Mouse (Mus musculus) spleen, adult 2 months (tissue): ENCODE data around the gene Gm5580. TPM values are rescaled to one million over a fixed set of nuclear protein-coding genes. Genes with fewer than 3 reads are reported as not detected.
"Not testable (repeated sequence)": the region's sequence is repeated elsewhere in the genome, so short reads cannot be mapped to it uniquely, and the experiment has no call there.

Experiments
- DNase-seq, 2 experiments: peaks; one replicate each; pipeline versions ENCODE4 v3.0.0 to v3.0.0-alpha.2; 2012 to 2021; ENCODE audit warnings: low spot score in 2 of 2, low read depth in 1 of 2
- H3K27ac ChIP-seq: fragments of 200-500 bp; 2 replicates; pipeline ENCODE4 v1.5.1; 2012; ENCODE audit warnings: low read length, inconsistent platforms; ENCODE audit not compliant: insufficient read depth
- H3K27me3 ChIP-seq: fragments of 200-500 bp; 2 replicates; pipeline ENCODE4 v1.6.1; 2012; ENCODE audit warnings: mild to moderate bottlenecking, moderate library complexity, low read length, inconsistent platforms; ENCODE audit not compliant: control insufficient read depth, insufficient read depth
- H3K36me3 ChIP-seq: fragments of 200-500 bp; 2 replicates; pipeline ENCODE4 v1.6.1; 2012; ENCODE audit warnings: mild to moderate bottlenecking, low read length, inconsistent platforms; ENCODE audit not compliant: control insufficient read depth, insufficient read depth
- H3K4me1 ChIP-seq: fragments of 200-500 bp; 2 replicates; pipeline ENCODE4 v1.6.1; 2011; ENCODE audit warnings: inconsistent platforms; ENCODE audit not compliant: control insufficient read depth, insufficient read depth, insufficient read length
- H3K4me3 ChIP-seq: fragments of 200-500 bp; 2 replicates; pipeline ENCODE4 v1.5.1; 2011; ENCODE audit warnings: mild to moderate bottlenecking, inconsistent platforms; ENCODE audit not compliant: insufficient read depth, insufficient read length; ENCODE audit errors: extremely low read depth
- CTCF ChIP-seq: fragments of 200-500 bp; IDR thresholded peaks from 2 replicates; pipeline ENCODE4 v1.5.1; 2011; ENCODE audit warnings: mild to moderate bottlenecking, inconsistent platforms; ENCODE audit not compliant: insufficient read depth, insufficient read length, insufficient replicate concordance; ENCODE audit errors: extremely low read depth
- POLR2A ChIP-seq: fragments of 200-500 bp; IDR thresholded peaks from 2 replicates; pipeline ENCODE4 v1.6.1; 2011; ENCODE audit warnings: low read depth, low read length, inconsistent platforms
- WGBS: fragments of 180-500 bp; shearing (Covaris S2); methylation state at CpG from one replicate; pipeline ENCODE4 v1.1.7; 2018; 5-methylcytosine and 5-hydroxymethylcytosine counted together
- polyA plus RNA-seq: library from polyadenylated mRNA; depleted of rRNA; stranded (reverse); fragments of >200 nt; gene quantifications from 2 replicates; pipeline ENCODE4 v1.2.3, GENCODE M21; 2012; rRNA removed

Gene Gm5580
- polyA plus RNA-seq, result not detected in 2 replicates

DNA sequence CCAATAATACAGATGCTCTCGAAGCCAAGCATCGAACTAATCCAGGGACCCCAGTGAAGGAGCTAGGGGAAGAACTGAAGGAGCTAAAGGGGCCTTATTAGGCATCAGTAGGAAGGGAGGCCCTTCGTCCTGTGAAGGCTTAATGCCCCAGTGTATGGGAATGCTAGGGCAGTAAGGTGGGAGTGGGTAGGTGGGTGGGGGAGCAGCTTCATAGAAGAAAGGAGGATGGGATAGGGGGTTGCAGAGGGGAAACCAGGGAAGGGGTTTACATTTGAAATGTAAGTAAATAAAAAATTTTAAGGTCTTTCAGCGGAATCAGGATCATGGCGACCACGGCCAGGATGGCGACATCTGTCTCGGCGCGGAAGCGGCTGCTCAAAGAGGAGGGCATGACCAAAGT is at the start of gene Gm5580:
Gene Gm5580 (plus strand): TSS at position 301 of the 400 bp plus-strand sequence.
- 92% methylated on average over 11 of the region's 11 CpGs for WGBS
- H3K36me3 ChIP-seq, H3K27me3 ChIP-seq, H3K4me1 ChIP-seq, DNase-seq, H3K4me3 ChIP-seq, H3K27ac ChIP-seq: not testable (repeated sequence)

DNA sequence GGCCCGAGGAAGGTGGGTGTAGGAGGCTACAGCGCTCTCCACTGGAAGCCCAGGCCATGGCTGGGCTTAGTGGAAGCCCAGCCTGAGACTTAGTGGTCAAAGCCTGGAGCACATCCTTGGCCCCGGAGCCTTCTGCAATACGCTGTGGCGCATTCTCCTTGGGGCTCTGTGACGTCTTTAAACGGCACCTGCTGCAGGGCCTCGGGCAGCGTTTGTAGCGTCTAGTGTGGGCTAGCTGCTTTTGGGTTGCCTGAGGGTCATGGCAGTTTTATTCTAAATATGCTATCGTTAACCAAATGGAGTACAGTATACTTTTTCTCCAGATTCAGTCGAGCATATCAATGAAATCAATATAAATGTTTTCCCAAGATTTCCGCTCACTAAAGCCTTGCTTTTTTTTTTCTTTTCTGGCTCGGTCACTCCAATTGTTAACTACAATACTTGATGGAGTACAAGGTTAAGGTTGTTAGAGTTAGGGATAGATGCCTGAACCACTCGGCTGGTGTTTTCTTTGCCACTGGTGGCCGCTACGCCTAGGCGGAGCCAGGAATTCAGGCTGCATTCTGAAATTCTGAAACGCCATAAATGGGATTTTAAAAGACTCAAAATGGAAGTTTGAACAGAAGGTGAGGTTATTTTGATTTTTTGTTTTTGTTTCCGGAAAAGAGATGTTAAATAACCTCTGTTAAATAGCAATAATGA is 44.5 kb upstream of the Gm5580 start, which contains the start of gene Olfr212:
Gene Olfr212 (plus strand): TSS at position 215 of the 702 bp plus-strand sequence.
- H3K4me3 ChIP-seq, DNase-seq, H3K27ac ChIP-seq, H3K27me3 ChIP-seq, H3K36me3 ChIP-seq, H3K4me1 ChIP-seq: not testable (repeated sequence)
- WGBS, result 90% methylated on average over 20 of the region's 20 CpGs

DNA sequence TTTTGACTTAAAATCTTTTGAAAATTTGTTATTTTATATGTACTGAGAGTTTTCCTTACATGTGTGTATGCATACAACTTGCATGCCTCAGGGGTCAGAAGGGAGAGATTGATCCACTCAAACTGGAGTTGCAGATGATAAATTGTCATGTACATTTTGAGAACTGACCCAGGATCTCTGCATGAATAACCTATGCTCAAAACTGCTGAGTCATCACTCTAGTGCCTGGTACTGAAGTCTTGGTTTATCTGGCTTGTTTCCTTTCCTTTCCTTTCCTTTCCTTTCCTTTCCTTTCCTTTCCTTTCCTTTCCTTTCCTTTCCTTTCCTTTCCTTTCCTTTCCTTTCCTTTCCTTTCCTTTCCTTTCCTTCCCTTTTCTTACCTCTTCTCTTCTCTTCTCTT is 36.1 kb upstream of the Gm5580 start:
- DNase-seq, result no peak
- Histone ChIP-seq H3K27ac (no peak overlapping the region), H3K36me3 (no peaks in the 10 kb centered on the region), H3K4me3 (no peak overlapping the region), H3K27me3 (no peaks in the 10 kb centered on the region), H3K4me1 (no peaks in the 10 kb centered on the region)
- TF ChIP-seq CTCF, result no peak
- TF ChIP-seq POLR2A, result no peak

DNA sequence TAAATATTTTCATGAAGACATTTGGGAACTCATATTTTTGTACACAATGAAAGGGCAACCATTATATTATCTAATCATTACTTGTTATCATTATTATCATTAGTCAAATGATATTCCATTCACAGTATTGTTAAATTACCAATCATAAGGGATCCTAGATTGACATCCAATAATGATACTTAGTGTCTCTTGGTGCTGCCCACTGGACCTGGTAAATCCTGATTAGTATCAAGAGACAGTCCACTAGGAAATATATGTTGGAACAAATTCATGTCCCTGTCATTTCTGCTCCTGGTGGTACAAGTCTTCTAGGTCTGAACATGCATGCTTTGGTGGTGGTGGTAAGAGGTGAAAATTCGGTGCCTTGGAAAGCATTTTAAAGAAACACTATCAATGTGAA is 12.8 kb upstream of the Gm5580 start, which contains the start of gene Olfr213:
Gene Olfr213 (plus strand): TSS at position 301 of the 400 bp plus-strand sequence.
- Histone ChIP-seq H3K4me3 (no peak within 1 kb of the TSS), H3K27me3 (no peaks in the 10 kb centered on the region), H3K4me1 (no peaks in the 10 kb centered on the region), H3K36me3 (no peaks in the 10 kb centered on the region), H3K27ac (no peak within 1 kb of the TSS)
- no peak for DNase-seq
- TF ChIP-seq POLR2A (no peak), CTCF (no peak)
- 82% methylated on average over 1 of the region's 1 CpGs for WGBS

DNA sequence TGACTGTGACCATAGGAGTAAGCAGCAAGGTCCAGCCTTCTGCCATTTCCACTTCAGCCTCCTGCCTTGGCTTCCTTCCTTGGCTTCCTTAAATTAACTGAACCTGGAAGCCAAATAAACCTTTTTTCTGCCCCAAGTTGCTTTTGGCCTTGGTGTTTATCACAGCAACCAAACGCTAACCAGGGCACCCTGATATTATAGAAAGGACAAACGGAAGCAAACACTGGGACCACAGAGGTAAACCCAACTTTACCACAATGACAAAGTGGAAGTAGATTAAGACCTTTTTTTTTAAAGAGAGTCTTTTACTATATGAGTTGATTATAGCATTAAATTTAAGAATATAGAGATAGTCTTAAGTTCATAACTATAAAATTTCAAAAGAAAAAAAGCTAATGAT is 8.4 kb upstream of the Gm5580 start:
- H3K36me3 ChIP-seq, result no peaks in the 10 kb centered on the region
- 49% methylated on average over 2 of the region's 2 CpGs for WGBS
- no peak overlapping the region for H3K27ac ChIP-seq
- no peak overlapping the region for H3K4me3 ChIP-seq
- DNase-seq, result no peak
- TF ChIP-seq CTCF (no peak), POLR2A (no peak)
- no peaks in the 10 kb centered on the region for H3K27me3 ChIP-seq
- H3K4me1 ChIP-seq, result no peaks in the 10 kb centered on the region

DNA sequence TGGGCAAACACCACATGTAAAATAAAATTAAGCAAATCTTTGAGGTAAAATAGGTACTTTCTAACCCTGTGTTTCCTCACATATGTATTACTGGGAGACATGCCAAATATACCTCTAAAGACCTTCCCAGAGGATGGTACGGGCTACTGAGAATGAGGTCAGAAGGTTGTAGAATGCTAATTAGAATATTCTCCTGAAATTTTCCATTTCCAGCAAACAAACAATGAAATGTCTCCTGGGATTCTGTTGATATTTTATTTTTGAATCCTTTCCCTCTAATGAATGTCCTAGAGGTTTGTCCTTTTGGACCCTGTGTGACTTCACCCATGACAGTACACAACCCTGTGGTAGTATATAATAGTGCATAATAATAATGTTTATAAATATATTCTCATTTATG is 3.0 kb downstream of the Gm5580 start, which contains the start of gene Olfr214:
Gene Olfr214 (plus strand): TSS at position 301 of the 400 bp plus-strand sequence.
- no peak for DNase-seq

DNA sequence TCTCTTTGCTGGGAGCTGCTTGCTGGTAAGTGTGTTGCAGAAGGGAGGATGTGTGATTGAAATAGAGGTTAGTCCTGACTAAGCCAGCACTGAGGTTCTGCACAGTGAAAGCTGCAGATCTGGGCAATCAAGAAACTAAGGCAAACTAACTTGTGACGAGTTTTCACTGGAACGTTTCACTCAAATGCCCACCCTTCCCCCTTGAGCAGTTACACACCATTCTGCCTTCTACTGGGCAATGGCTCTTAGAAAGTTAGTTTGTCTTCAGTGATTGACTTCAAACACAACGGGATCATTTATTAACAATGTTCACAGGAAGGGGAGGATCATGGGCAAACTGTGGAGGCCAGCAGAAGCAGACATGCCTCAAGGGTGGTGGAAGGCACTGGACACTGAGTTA is 4.0 kb downstream of the Gm5580 start:
- Histone ChIP-seq H3K36me3 (no peaks in the 10 kb centered on the region), H3K4me1 (no peaks in the 10 kb centered on the region), H3K4me3 (no peak overlapping the region), H3K27me3 (no peaks in the 10 kb centered on the region), H3K27ac (no peak overlapping the region)
- no peak for DNase-seq
- WGBS, result 68% methylated on average over 3 of the region's 3 CpGs
- TF ChIP-seq CTCF (no peak), POLR2A (no peak)

More for the DNA sequence above, 3.0 kb downstream of the Gm5580 start, which contains the start of gene Olfr214:
- 73% methylated on average over 1 of the region's 1 CpGs for WGBS
- H3K36me3 ChIP-seq, result no peaks in the 10 kb centered on the region
- no peak for TF ChIP-seq POLR2A
- TF ChIP-seq CTCF, result no peak
- no peak within 1 kb of the TSS for H3K4me3 ChIP-seq
- no peak within 1 kb of the TSS for H3K27ac ChIP-seq
- no peaks in the 10 kb centered on the region for H3K4me1 ChIP-seq
- H3K27me3 ChIP-seq, result no peaks in the 10 kb centered on the region
